Mouse (Mus musculus) CH12.LX (cell line): Measurements from ENCODE around the gene Cilp2. TPM values are rescaled to one million over a fixed set of nuclear protein-coding genes. Genes with fewer than 3 reads are reported as not detected.
A peak's percentile ranks its signal among the peaks of the same experiment; 100 is the strongest.

Experiments
- DNase-seq: peaks from one replicate; pipeline ENCODE4 v3.0.0-alpha.2; 2013; ENCODE audit errors: extremely low read depth
- H3K27ac ChIP-seq: 2 replicates; pipeline ENCODE4 v1.5.1; 2012; ENCODE audit warnings: low read depth, mild to moderate bottlenecking, control low read depth, moderate library complexity; ENCODE audit not compliant: insufficient read depth
- H3K27me3 ChIP-seq: replicated peaks from 2 replicates; pipeline ENCODE3; 2012; ENCODE audit warnings: inconsistent platforms
- H3K36me3 ChIP-seq, 2 experiments: replicated peaks in 1 of 2; 2 replicates each; pipeline versions ENCODE3 to v1.6.1; 2012; ENCODE audit warnings: inconsistent platforms in 1 of 2, low read length in 1 of 2, mild to moderate bottlenecking in 1 of 2, mixed read lengths in 1 of 2, moderate library complexity in 1 of 2; ENCODE audit not compliant: control insufficient read depth in 1 of 2, insufficient read depth in 1 of 2
- H3K4me1 ChIP-seq, 2 experiments: 2 replicates each; pipeline ENCODE4 v1.6.1; 2012; ENCODE audit warnings: inconsistent platforms in 1 of 2, moderate library complexity in 1 of 2; ENCODE audit not compliant: insufficient read depth in 2 of 2, control insufficient read depth in 1 of 2
- H3K4me2 ChIP-seq: 2 replicates; pipeline ENCODE4 v1.6.1; 2012; ENCODE audit warnings: low read depth, mild to moderate bottlenecking, control low read depth; ENCODE audit not compliant: poor library complexity, insufficient read depth, severe bottlenecking
- H3K4me3 ChIP-seq, 3 experiments: fragments of 150-350 bp in 1 of 3; sonication (generic) in 1 of 3; replicated peaks in 1 of 3; 2 replicates each; pipeline versions ENCODE3 to v1.5.1; 2011 to 2012; ENCODE audit warnings: low read depth in 2 of 3, low read length in 2 of 3, mild to moderate bottlenecking in 2 of 3, moderate library complexity in 2 of 3, control low read depth in 1 of 3, improper control_type of control experiment in 1 of 3, inconsistent platforms in 1 of 3, mixed read lengths in 1 of 3; ENCODE audit not compliant: poor library complexity in 1 of 3
- H3K79me2 ChIP-seq: replicated peaks from 2 replicates; pipeline ENCODE4 v1.6.1; 2012; ENCODE audit warnings: mild to moderate bottlenecking, moderate library complexity; ENCODE audit not compliant: control insufficient read depth, poor library complexity, insufficient read depth, severe bottlenecking; ENCODE audit errors: extremely low read depth
- H3K9ac ChIP-seq: 2 replicates; pipeline ENCODE4 v1.6.1; 2012; ENCODE audit warnings: low read depth, mild to moderate bottlenecking, control low read depth, moderate library complexity; ENCODE audit not compliant: insufficient read depth
- H3K9me3 ChIP-seq: replicated peaks from 2 replicates; pipeline ENCODE3; 2012; ENCODE audit warnings: low read length, inconsistent platforms, mixed read lengths
- BHLHE40 ChIP-seq: IDR thresholded peaks from 2 replicates; pipeline ENCODE4 v1.6.1; 2011; ENCODE audit warnings: mild to moderate bottlenecking, low read depth, low read length, improper control_type of control experiment
- CHD1 ChIP-seq: IDR thresholded peaks from 2 replicates; pipeline ENCODE4 v1.6.1; 2012; ENCODE audit warnings: low read depth, low read length, improper control_type of control experiment, inconsistent platforms
- CHD2 ChIP-seq: IDR thresholded peaks from 2 replicates; pipeline ENCODE4 v1.6.1; 2011; ENCODE audit warnings: low read length, improper control_type of control experiment
- CTCF ChIP-seq, 2 experiments: IDR thresholded peaks in 1 of 2; conservative IDR thresholded peaks in 1 of 2; 2 replicates each; pipeline ENCODE4 v1.5.1; 2011 to 2012; ENCODE audit warnings: low read depth in 2 of 2, low read length in 2 of 2, improper control_type of control experiment in 1 of 2, inconsistent platforms in 1 of 2, mild to moderate bottlenecking in 1 of 2, moderate library complexity in 1 of 2
- E2F4 ChIP-seq: IDR thresholded peaks from 2 replicates; pipeline ENCODE4 v1.6.1; 2011; ENCODE audit warnings: low read depth, low read length, improper control_type of control experiment; ENCODE audit not compliant: insufficient replicate concordance
- ELF1 ChIP-seq: IDR thresholded peaks from 2 replicates; pipeline ENCODE4 v1.6.1; 2014; ENCODE audit warnings: low read depth, mild to moderate bottlenecking, inconsistent platforms, low read length, improper control_type of control experiment
- EP300 ChIP-seq: IDR thresholded peaks from 2 replicates; pipeline ENCODE4 v1.6.1; 2011; ENCODE audit warnings: low read length, improper control_type of control experiment
- ETS1 ChIP-seq: conservative IDR thresholded peaks from 2 replicates; pipeline ENCODE4 v1.6.1; 2012; ENCODE audit warnings: low read depth, mild to moderate bottlenecking, inconsistent platforms, low read length, improper control_type of control experiment, moderate library complexity
- GABPA ChIP-seq: IDR thresholded peaks from 2 replicates; pipeline ENCODE4 v1.6.1; 2012; ENCODE audit warnings: low read depth, low read length, improper control_type of control experiment, inconsistent platforms; ENCODE audit not compliant: insufficient replicate concordance
- HCFC1 ChIP-seq: IDR thresholded peaks from 2 replicates; pipeline ENCODE4 v1.6.1; 2012; ENCODE audit warnings: low read depth, mild to moderate bottlenecking, inconsistent platforms, low read length, improper control_type of control experiment
- IRF4 ChIP-seq: IDR thresholded peaks from 2 replicates; pipeline ENCODE4 v1.6.1; 2014; ENCODE audit warnings: low read depth, mild to moderate bottlenecking, inconsistent platforms, low read length, improper control_type of control experiment
- JUN ChIP-seq: IDR thresholded peaks from 2 replicates; pipeline ENCODE4 v1.6.1; 2011; ENCODE audit warnings: low read depth, mild to moderate bottlenecking, low read length, improper control_type of control experiment, moderate library complexity; ENCODE audit not compliant: insufficient read depth
- JUND ChIP-seq: conservative IDR thresholded peaks from 2 replicates; pipeline ENCODE4 v1.6.1; 2011; ENCODE audit warnings: low read depth, low read length, improper control_type of control experiment
- KAT2A ChIP-seq: IDR thresholded peaks from 2 replicates; pipeline ENCODE4 v1.6.1; 2012; ENCODE audit warnings: low read length, improper control_type of control experiment, inconsistent platforms; ENCODE audit not compliant: insufficient replicate concordance
- MAFK ChIP-seq: IDR thresholded peaks from 2 replicates; pipeline ENCODE4 v1.6.1; 2011; ENCODE audit warnings: low read length, improper control_type of control experiment; ENCODE audit not compliant: insufficient replicate concordance
- MAX ChIP-seq: IDR thresholded peaks from 2 replicates; pipeline ENCODE4 v1.6.1; 2011; ENCODE audit warnings: low read length, improper control_type of control experiment
- MAZ ChIP-seq: IDR thresholded peaks from 2 replicates; pipeline ENCODE4 v1.6.1; 2012; ENCODE audit warnings: low read depth, mild to moderate bottlenecking, inconsistent platforms, low read length, improper control_type of control experiment, moderate library complexity
- MEF2A ChIP-seq: IDR thresholded peaks from 2 replicates; pipeline ENCODE4 v1.6.1; 2014; ENCODE audit warnings: low read depth, mild to moderate bottlenecking, inconsistent platforms, low read length, improper control_type of control experiment, borderline replicate concordance
- MXI1 ChIP-seq: IDR thresholded peaks from 2 replicates; pipeline ENCODE4 v1.6.1; 2011; ENCODE audit warnings: mild to moderate bottlenecking, low read depth, low read length, improper control_type of control experiment
- MYC ChIP-seq: IDR thresholded peaks from 2 replicates; pipeline ENCODE4 v1.6.1; 2011; ENCODE audit warnings: low read depth, mild to moderate bottlenecking, improper control_type of control experiment, low read length
- NELFE ChIP-seq: IDR thresholded peaks from 2 replicates; pipeline ENCODE4 v1.6.1; 2011; ENCODE audit warnings: low read depth, low read length, improper control_type of control experiment
- NRF1 ChIP-seq: IDR thresholded peaks from 2 replicates; pipeline ENCODE4 v1.6.1; 2014; ENCODE audit warnings: low read depth, mild to moderate bottlenecking, inconsistent platforms, low read length, improper control_type of control experiment, moderate library complexity
- PAX5 ChIP-seq: IDR thresholded peaks from 2 replicates; pipeline ENCODE4 v1.6.1; 2012; ENCODE audit warnings: low read length, inconsistent platforms, mixed read lengths
- POLR2A ChIP-seq: IDR thresholded peaks from 2 replicates; pipeline ENCODE4 v1.6.1; 2011; ENCODE audit warnings: low read depth, mild to moderate bottlenecking, improper control_type of control experiment, low read length
- POLR2AphosphoS2 ChIP-seq: IDR thresholded peaks from 2 replicates; pipeline ENCODE4 v1.6.1; 2011; ENCODE audit warnings: low read depth, low read length, improper control_type of control experiment
- RAD21 ChIP-seq: IDR thresholded peaks from 2 replicates; pipeline ENCODE4 v1.6.1; 2011; ENCODE audit warnings: low read depth, mild to moderate bottlenecking, low read length, improper control_type of control experiment, moderate library complexity
- RCOR1 ChIP-seq: conservative IDR thresholded peaks from 2 replicates; pipeline ENCODE4 v1.6.1; 2012; ENCODE audit warnings: low read depth, mild to moderate bottlenecking, inconsistent platforms, low read length, improper control_type of control experiment
- SIN3A ChIP-seq: IDR thresholded peaks from 2 replicates; pipeline ENCODE4 v1.6.1; 2012; ENCODE audit warnings: low read length, improper control_type of control experiment, inconsistent platforms
- SMC3 ChIP-seq: IDR thresholded peaks from 2 replicates; pipeline ENCODE4 v1.6.1; 2011; ENCODE audit warnings: low read depth, low read length, improper control_type of control experiment
- TBP ChIP-seq: conservative IDR thresholded peaks from 2 replicates; pipeline ENCODE4 v1.6.1; 2011; ENCODE audit warnings: low read depth, low read length, improper control_type of control experiment
- TCF12 ChIP-seq: IDR thresholded peaks from 2 replicates; pipeline ENCODE4 v1.6.1; 2014; ENCODE audit warnings: low read depth, mild to moderate bottlenecking, inconsistent platforms, low read length, improper control_type of control experiment
- UBTF ChIP-seq: IDR thresholded peaks from 2 replicates; pipeline ENCODE4 v1.6.1; 2012; ENCODE audit warnings: low read depth, mild to moderate bottlenecking, inconsistent platforms, low read length, improper control_type of control experiment, moderate library complexity
- USF1 ChIP-seq: IDR thresholded peaks from 2 replicates; pipeline ENCODE4 v1.6.1; 2014; ENCODE audit warnings: low read depth, mild to moderate bottlenecking, inconsistent platforms, low read length, improper control_type of control experiment
- USF2 ChIP-seq: conservative IDR thresholded peaks from 2 replicates; pipeline ENCODE4 v1.6.1; 2011; ENCODE audit warnings: low read depth, low read length, improper control_type of control experiment
- ZC3H11A ChIP-seq: IDR thresholded peaks from 2 replicates; pipeline ENCODE4 v1.6.1; 2012; ENCODE audit warnings: low read depth, mild to moderate bottlenecking, inconsistent platforms, low read length, improper control_type of control experiment
- ZKSCAN1 ChIP-seq: IDR thresholded peaks from 2 replicates; pipeline ENCODE4 v1.6.1; 2012; ENCODE audit warnings: low read depth, inconsistent platforms, low read length, improper control_type of control experiment, borderline replicate concordance
- ZMIZ1 ChIP-seq: IDR thresholded peaks from 2 replicates; pipeline ENCODE4 v1.6.1; 2012; ENCODE audit warnings: low read depth, mild to moderate bottlenecking, inconsistent platforms, low read length, improper control_type of control experiment
- ZNF384 ChIP-seq: IDR thresholded peaks from 2 replicates; pipeline ENCODE4 v1.6.1; 2012; ENCODE audit warnings: low read depth, low read length, improper control_type of control experiment, inconsistent platforms
- dilution Hi-C: fragments of 300-500 bp; cut with MboI; formaldehyde crosslinking; loops from 2 replicates; pipeline ENCODE4 v1.14.3; 2020; ENCODE audit warnings: low sequenced_read_pairs; ENCODE audit not compliant: extremely low pct_unique_long_range_greater_than_20kb, extremely low pct_ligation_motif_present
- in situ Hi-C: fragments of 300-500 bp; cut with MboI; formaldehyde crosslinking; loops from 3 replicates; pipeline ENCODE4 v1.14.3; 2019; ENCODE audit warnings: low sequenced_read_pairs, low pct_ligation_motif_present, low pct_unique_long_range_greater_than_20kb, mixed read lengths
- polyA plus RNA-seq: library from polyadenylated mRNA; unstranded; fragments of >175 nt; gene quantifications from 2 replicates; pipeline ENCODE4 v1.2.1, GENCODE M21; 2012; ENCODE audit warnings: low read depth; ENCODE audit not compliant: insufficient read length
- total RNA-seq, 2 experiments: library from RNA; depleted of rRNA; stranded (reverse); fragments of 300-350 nt in 1 of 2; fragments of >200 nt in 1 of 2; gene quantifications; 2 replicates each; pipeline ENCODE4 v1.2.3; 2012 to 2014

Cilp2 gene
- total and polyA plus RNA-seq, 3 experiments, result 0.04 to 0.08 TPM; not detected in 1

DNA sequence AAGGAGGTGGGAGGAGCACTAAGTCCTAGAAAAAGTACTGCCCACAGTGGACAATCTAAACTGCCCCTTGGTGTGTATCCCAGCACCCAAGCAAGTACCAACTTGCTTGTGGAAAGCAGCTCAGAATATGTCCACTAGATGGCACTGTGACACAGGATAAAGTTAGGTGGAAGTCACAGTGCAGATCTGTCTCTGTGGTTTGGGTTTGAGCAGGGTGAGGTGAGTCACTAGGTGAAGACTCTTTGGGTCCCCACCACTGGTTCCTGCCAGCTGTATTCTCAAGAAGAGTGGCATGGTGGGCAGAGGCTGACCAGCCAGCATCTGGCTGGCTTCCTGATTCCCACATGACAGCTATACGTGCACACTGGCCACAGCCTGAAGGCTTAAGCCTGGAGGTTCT lies 31.5 kb upstream of the Cilp2 start:
- no peak overlapping the region for H3K4me3 ChIP-seq
- peaks cover 39 to 78% of the 10 kb centered on the region in 2 experiments for H3K36me3 ChIP-seq
- TF ChIP-seq MAX (no peak), TBP (no peak), KAT2A (no peak), JUND (peak; percentile 61; the same call in 1 of the 2 replicates), TCF12 (peak; percentile 67), CHD1 (no peak), ELF1 (no peak), BHLHE40 (peak; percentile 64; the same call in 1 of the 2 replicates), USF2 (no peak), PAX5 (no peak), USF1 (no peak), ZNF384 (no peak), EP300 (peak; percentile 77), NELFE (no peak), MAFK (no peak), UBTF (no peak), MYC (peak; percentile 71; the same call in 1 of the 2 replicates), RAD21 (peak; percentile 99), JUN (peak; percentile 48; the same call in 1 of the 2 replicates), ZMIZ1 (no peak), GABPA (no peak), SMC3 (peak; percentile 92), IRF4 (peak; percentile 72; the same call in 1 of the 2 replicates), MXI1 (no peak), SIN3A (peak; percentile 73), ZKSCAN1 (no peak), HCFC1 (no peak), CTCF (conservative IDR thresholded peaks at IDR 0.05 in 1 of 2, IDR thresholded peaks at IDR 0.05 in 1 of 2; ENCODE audit: low read depth in 2 of 2, low read length in 2 of 2) (peak; percentile 88 to 95), E2F4 (no peak), POLR2A (0 out of 2 replicates have a peak, but pooled peaks have one; percentile 29), CHD2 (no peak), ZC3H11A (peak; percentile 64), ETS1 (peak; percentile 85), MEF2A (peak; percentile 69; the same call in 1 of the 2 replicates), NRF1 (no peak), RCOR1 (no peak), POLR2AphosphoS2 (no peak), MAZ (peak; percentile 60; the same call in 1 of the 2 replicates)

More for the DNA sequence above, 31.5 kb upstream of the Cilp2 start:
- DNase-seq, result peak; percentile 95
- Histone ChIP-seq H3K27me3 (no peaks in the 10 kb centered on the region), H3K9ac (no peak overlapping the region), H3K4me1 (peaks cover 28 to 52% of the 10 kb centered on the region in 2 experiments), H3K79me2 (peaks cover 12% of the 10 kb centered on the region), H3K4me2 (peak overlapping the region; percentile 84), H3K9me3 (no peaks in the 10 kb centered on the region), H3K27ac (peak overlapping the region; percentile 59)
- in situ Hi-C loops, result no loop called here
- dilution Hi-C loops, result no loop called here
